Mouse (Mus musculus): ENCODE measurements around the gene Ibsp. TPM values are rescaled to one million over a fixed set of nuclear protein-coding genes. Genes with fewer than 3 reads are reported as not detected.

The Ibsp gene
- total and polyA plus RNA-seq, 2 experiments from 2014 or later, result 0.50 to 20.2 TPM

DNA sequence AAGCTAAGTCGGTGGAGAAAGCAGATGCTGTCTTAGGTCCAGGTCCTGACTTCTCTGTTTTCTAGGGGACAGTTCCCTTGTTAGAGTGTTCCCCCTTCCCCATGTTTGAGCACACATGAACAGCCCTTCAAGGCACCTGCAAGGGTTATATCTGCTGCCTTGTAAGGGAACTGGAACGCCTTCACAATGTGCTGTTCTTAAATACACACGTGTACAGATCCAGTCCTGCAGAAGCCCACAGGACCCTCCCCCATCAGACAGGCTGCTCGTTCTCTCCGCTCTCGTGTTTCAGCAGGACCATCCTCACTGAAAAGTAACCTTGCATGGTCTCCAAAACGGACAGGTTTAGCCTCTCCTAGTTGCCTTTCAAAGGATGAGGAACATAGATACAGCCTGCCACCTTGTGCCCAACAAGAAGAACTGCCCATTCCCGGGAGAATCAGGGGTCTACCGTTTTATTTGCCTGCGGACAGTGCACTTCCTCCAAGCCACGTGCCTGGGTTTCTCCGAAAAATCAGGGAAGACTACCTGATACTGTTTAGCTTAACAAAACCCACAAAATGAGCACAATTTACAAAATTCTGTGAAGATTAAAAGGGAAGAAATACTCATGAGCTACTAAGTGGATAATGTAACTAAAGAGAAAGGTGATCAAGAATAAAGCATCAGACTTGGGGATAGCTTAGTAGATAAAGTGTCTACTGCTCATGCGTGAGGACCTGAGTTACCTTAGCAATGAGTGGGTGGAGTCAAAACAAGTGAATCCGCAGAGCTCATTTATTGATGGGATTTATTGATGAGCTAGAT lies 40.9 kb downstream of the Ibsp start:
- no peaks in the 10 kb centered on the region for H3K4me1 ChIP-seq (ENCODE audit: insufficient read depth)
- DNase-seq, result peak; percentile 82
- no peaks in the 10 kb centered on the region for H3K9me3 ChIP-seq (ENCODE audit: low read length)
- no peak overlapping the region for H3K4me3 ChIP-seq (ENCODE audit: low read depth, low read length)
- no peak overlapping the region for H3K27ac ChIP-seq (ENCODE audit: low read depth, low read length)
- H3K36me3 ChIP-seq (ENCODE audit: insufficient read depth), result no peaks in the 10 kb centered on the region
- peak; percentile 86 for ATAC-seq
- WGBS, result 19% methylated on average over 14 of the region's 14 CpGs
- no peak overlapping the region; the same call in 1 of the 2 replicates for H3K9ac ChIP-seq
- TF ChIP-seq CTCF (IDR thresholded peaks at IDR 0.05; ENCODE audit: low read depth), result peak; percentile 88
- peak overlapping the region; percentile 28 for H3K4me2 ChIP-seq (ENCODE audit: low read depth)
- H3K27me3 ChIP-seq (ENCODE audit: insufficient read depth, low read length), result no peaks in the 10 kb centered on the region

GRCm38 (mm10) chr5:104340513-104340829 lies 41.5 kb downstream of the Ibsp start:
- DNase-seq (no peak), ATAC-seq (no peak)
- no peak overlapping the region for H3K27ac ChIP-seq (ENCODE audit: low read depth, low read length)
- H3K4me2 ChIP-seq (ENCODE audit: low read depth), result no peak overlapping the region
- no peaks in the 10 kb centered on the region for H3K27me3 ChIP-seq (ENCODE audit: insufficient read depth, low read length)
- no peaks in the 10 kb centered on the region for H3K36me3 ChIP-seq (ENCODE audit: insufficient read depth)
- no peaks in the 10 kb centered on the region for H3K4me1 ChIP-seq (ENCODE audit: insufficient read depth)
- WGBS, result 95% methylated on average over 4 of the region's 4 CpGs
- no peak for TF ChIP-seq CTCF (IDR thresholded peaks at IDR 0.05; ENCODE audit: low read depth)
- H3K9ac ChIP-seq, result no peak overlapping the region
- H3K4me3 ChIP-seq (ENCODE audit: low read depth, low read length), result no peak overlapping the region
- H3K9me3 ChIP-seq (ENCODE audit: low read length), result no peaks in the 10 kb centered on the region

DNA sequence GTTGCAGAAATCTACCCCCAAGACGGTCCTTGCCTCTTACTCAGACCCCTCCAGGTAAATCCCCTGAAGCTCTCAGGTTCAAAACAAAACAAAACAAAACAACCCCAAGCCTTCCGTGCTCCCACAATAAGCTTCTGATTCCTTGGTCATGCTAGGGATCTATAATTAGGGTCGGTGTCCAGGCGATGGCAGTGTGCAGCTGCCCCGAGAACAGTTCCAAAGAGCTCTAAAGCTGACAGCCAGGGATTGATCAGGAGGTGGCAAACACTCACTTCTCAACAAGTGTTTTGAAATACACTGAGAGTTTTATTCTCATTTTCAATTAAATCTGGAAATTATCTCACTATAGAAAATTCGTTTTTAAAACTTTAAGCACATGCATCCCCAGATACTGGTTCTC lies 43.9 kb downstream of the Ibsp start:
- DNase-seq (no peak), ATAC-seq (no peak)
- Histone ChIP-seq H3K9me3 (ENCODE audit: low read length) (no peaks in the 10 kb centered on the region), H3K27ac (ENCODE audit: low read depth, low read length) (no peak overlapping the region), H3K4me1 (ENCODE audit: insufficient read depth) (no peaks in the 10 kb centered on the region), H3K9ac (no peak overlapping the region), H3K36me3 (ENCODE audit: insufficient read depth) (no peaks in the 10 kb centered on the region), H3K4me3 (ENCODE audit: low read depth, low read length) (no peak overlapping the region), H3K27me3 (ENCODE audit: insufficient read depth, low read length) (no peaks in the 10 kb centered on the region), H3K4me2 (ENCODE audit: low read depth) (no peak overlapping the region)
- 24% methylated on average over 6 of the region's 6 CpGs for WGBS
- 0 out of 2 replicates have a peak, but pooled peaks have one; percentile 20 for TF ChIP-seq CTCF (IDR thresholded peaks at IDR 0.05; ENCODE audit: low read depth)

GRCm38 (mm10) chr5:104344526-104345240 lies 45.7 kb downstream of the Ibsp start:
- no peak overlapping the region for H3K9ac ChIP-seq
- H3K4me2 ChIP-seq (ENCODE audit: low read depth), result no peak overlapping the region
- TF ChIP-seq CTCF (IDR thresholded peaks at IDR 0.05; ENCODE audit: low read depth), result peak; percentile 60
- H3K9me3 ChIP-seq (ENCODE audit: low read length), result no peaks in the 10 kb centered on the region
- no peaks in the 10 kb centered on the region for H3K4me1 ChIP-seq (ENCODE audit: insufficient read depth)
- no peak overlapping the region for H3K4me3 ChIP-seq (ENCODE audit: low read depth, low read length)
- ATAC-seq (no peak), DNase-seq (no peak)
- no peaks in the 10 kb centered on the region for H3K36me3 ChIP-seq (ENCODE audit: insufficient read depth)
- H3K27me3 ChIP-seq (ENCODE audit: insufficient read depth, low read length), result no peaks in the 10 kb centered on the region
- H3K27ac ChIP-seq (ENCODE audit: low read depth, low read length), result no peak overlapping the region
- WGBS, result 71% methylated on average over 9 of the region's 9 CpGs

DNA sequence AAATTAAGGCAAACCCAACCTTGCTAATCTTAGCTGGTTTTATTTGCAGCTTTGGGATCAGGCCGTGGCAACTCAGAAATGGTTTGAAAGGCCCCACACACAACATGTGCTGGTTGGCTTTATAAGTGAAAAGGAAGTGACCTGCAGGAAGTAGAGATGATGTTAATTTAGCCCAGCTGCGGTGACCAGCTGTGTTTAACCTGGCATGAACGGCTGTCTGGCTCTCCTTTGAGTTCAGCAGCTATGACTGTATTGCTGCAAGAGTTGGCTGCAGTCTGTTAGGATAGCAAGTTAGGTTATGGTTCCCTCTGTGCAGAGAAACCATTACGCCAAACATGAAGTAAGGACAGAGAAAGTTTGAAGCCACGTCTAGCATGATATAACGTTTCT lies 46.3 kb downstream of the Ibsp start:
- H3K27me3 ChIP-seq (ENCODE audit: insufficient read depth, low read length), result no peaks in the 10 kb centered on the region
- no peak overlapping the region for H3K9ac ChIP-seq
- no peak overlapping the region for H3K4me2 ChIP-seq (ENCODE audit: low read depth)
- ATAC-seq (no peak), DNase-seq (no peak)
- no peak for TF ChIP-seq CTCF (IDR thresholded peaks at IDR 0.05; ENCODE audit: low read depth)
- H3K9me3 ChIP-seq (ENCODE audit: low read length), result no peaks in the 10 kb centered on the region
- no peaks in the 10 kb centered on the region for H3K4me1 ChIP-seq (ENCODE audit: insufficient read depth)
- H3K36me3 ChIP-seq (ENCODE audit: insufficient read depth), result no peaks in the 10 kb centered on the region
- WGBS, result 89% methylated on average over 6 of the region's 6 CpGs
- no peak overlapping the region for H3K4me3 ChIP-seq (ENCODE audit: low read depth, low read length)
- H3K27ac ChIP-seq (ENCODE audit: low read depth, low read length), result no peak overlapping the region

DNA sequence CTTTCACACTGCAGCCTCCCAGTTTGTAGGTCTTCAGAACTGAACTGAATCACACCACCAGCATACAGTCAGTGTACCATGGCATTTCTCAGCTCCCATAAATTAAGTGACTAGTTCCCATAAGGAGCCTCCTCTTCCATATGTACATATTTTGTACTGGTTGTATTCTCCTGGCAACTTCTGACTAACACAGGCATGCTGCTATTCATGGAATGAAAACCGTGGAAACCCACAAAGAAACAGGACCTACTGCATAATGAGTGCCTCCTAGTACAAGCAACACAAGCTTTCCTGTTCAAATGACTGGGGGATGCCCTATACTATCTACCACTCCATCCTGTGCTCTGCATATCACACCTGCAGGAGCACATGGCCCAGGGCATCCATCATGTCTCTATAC lies 52.1 kb downstream of the Ibsp start:
- no peak overlapping the region for H3K4me2 ChIP-seq (ENCODE audit: low read depth)
- no peak overlapping the region for H3K9ac ChIP-seq
- no peak overlapping the region for H3K4me3 ChIP-seq (ENCODE audit: low read depth, low read length)
- TF ChIP-seq CTCF (IDR thresholded peaks at IDR 0.05; ENCODE audit: low read depth), result no peak
- ATAC-seq, result peak; percentile 75
- H3K4me1 ChIP-seq (ENCODE audit: insufficient read depth), result no peaks in the 10 kb centered on the region
- H3K9me3 ChIP-seq (ENCODE audit: low read length), result no peaks in the 10 kb centered on the region
- 35% methylated on average over 1 of the region's 1 CpGs for WGBS
- no peaks in the 10 kb centered on the region for H3K36me3 ChIP-seq (ENCODE audit: insufficient read depth)
- H3K27me3 ChIP-seq (ENCODE audit: insufficient read depth, low read length), result no peaks in the 10 kb centered on the region
- H3K27ac ChIP-seq (ENCODE audit: low read depth, low read length), result no peak overlapping the region
- DNase-seq, result peak; percentile 56

- Histone ChIP-seq H3K4me3 (ENCODE audit: low read depth, low read length) (no peak overlapping the region), H3K9ac (no peak overlapping the region), H3K27me3 (ENCODE audit: insufficient read depth, low read length) (no peaks in the 10 kb centered on the region), H3K4me2 (ENCODE audit: low read depth) (no peak overlapping the region), H3K27ac (ENCODE audit: low read depth, low read length) (0 out of 2 replicates have a peak overlapping the region, but pooled peaks have one; percentile 9), H3K4me1 (ENCODE audit: insufficient read depth) (no peaks in the 10 kb centered on the region), H3K36me3 (ENCODE audit: insufficient read depth) (no peaks in the 10 kb centered on the region), H3K9me3 (ENCODE audit: low read length) (no peaks in the 10 kb centered on the region)
- TF ChIP-seq CTCF (IDR thresholded peaks at IDR 0.05; ENCODE audit: low read depth), result no peak
- DNase-seq (no peak), ATAC-seq (no peak)
- 78% methylated on average over 5 of the region's 5 CpGs for WGBS
Measured at GRCm38 (mm10) chr5:104351874-104352273, 52.9 kb downstream of the Ibsp start.

All from forebrain, postnatal 0 days (tissue).